Mouse (Mus musculus) layer of hippocampus, postnatal 36 days (tissue): ENCODE measurements at regions not wholly inside any gene's neighbourhood (a gene's known extent, or its start where the extent isn't known, plus 50 kb on each side); places are given as distances from the start of the nearest gene placed in this dataset.

ENCODE experiments used
- DNase-seq, 2 experiments: peaks; one replicate each; pipeline ENCODE4 v3.0.0; 2022

GRCm38 (mm10) chrX:14505102-14505501 lies 294.2 kb downstream of the H2al1n start:
- DNase-seq: peak; percentile 6
